Mouse (Mus musculus) ES-Bruce4 (cell line): Measurements from ENCODE around the gene Lrrc39.

ENCODE experiments used
- CTCF ChIP-seq: IDR thresholded peaks from one replicate; pipeline ENCODE4 v1.8.1; 2011; ENCODE audit warnings: low read depth, low read length
- EP300 ChIP-seq: IDR thresholded peaks from 2 replicates; pipeline ENCODE4 v1.6.1; 2011; ENCODE audit warnings: low read depth, low read length; ENCODE audit not compliant: insufficient read depth

DNA sequence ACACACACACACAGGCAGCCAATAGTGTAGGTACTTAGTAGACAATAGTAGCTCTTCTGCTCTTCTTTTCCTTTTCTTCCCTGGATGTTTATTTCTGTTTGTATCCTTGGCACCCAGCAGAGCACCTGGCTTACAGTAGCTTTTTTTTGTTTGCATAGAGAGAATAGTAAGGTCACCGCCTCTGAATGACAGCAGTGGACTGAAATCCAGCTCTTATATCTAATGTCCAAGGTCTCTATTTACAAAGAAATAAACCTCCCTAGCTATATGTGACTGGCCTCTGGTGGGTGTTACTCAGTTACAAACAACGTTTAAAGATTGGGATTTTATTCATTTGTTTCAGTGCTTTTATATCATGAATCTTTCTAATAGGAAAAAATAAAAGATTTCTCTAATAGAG, 36.9 kb downstream of the Lrrc39 start:
- TF ChIP-seq EP300 (no peak), CTCF (no peak)
